Mouse (Mus musculus) bone marrow, adult 2 months (tissue): ENCODE measurements around the gene Ngf. TPM values are rescaled to one million over a fixed set of nuclear protein-coding genes. Genes with fewer than 3 reads are reported as not detected.
A peak's percentile ranks its signal among the peaks of the same experiment; 100 is the strongest.

Experiments
- H3K27ac ChIP-seq: fragments of 200-500 bp; 2 replicates; pipeline ENCODE4 v1.5.1; 2012; ENCODE audit warnings: low read depth, mild to moderate bottlenecking, control low read depth, inconsistent platforms, low read length; ENCODE audit not compliant: control insufficient read depth, poor library complexity, insufficient read depth
- H3K4me1 ChIP-seq: fragments of 200-500 bp; 2 replicates; pipeline ENCODE4 v1.6.1; 2011; ENCODE audit warnings: low read length; ENCODE audit not compliant: control insufficient read depth, insufficient read depth
- H3K4me3 ChIP-seq: fragments of 200-500 bp; replicated peaks from 2 replicates; pipeline ENCODE3; 2011; ENCODE audit warnings: mild to moderate bottlenecking, low read depth, low read length, control low read depth; ENCODE audit not compliant: control insufficient read depth
- CTCF ChIP-seq: fragments of 200-500 bp; IDR thresholded peaks from 2 replicates; pipeline ENCODE4 v1.5.1; 2011; ENCODE audit warnings: low read length, control low read depth; ENCODE audit not compliant: control insufficient read depth, insufficient read depth
- POLR2A ChIP-seq: fragments of 200-500 bp; IDR thresholded peaks from 2 replicates; pipeline ENCODE4 v1.6.1; 2011; ENCODE audit warnings: low read depth, mild to moderate bottlenecking, control low read depth, low read length, borderline replicate concordance; ENCODE audit not compliant: control insufficient read depth
- WGBS: fragments of 180-500 bp; shearing (Covaris S2); methylation state at CpG from one replicate; pipeline ENCODE4 v1.1.7; 2018; 5-methylcytosine and 5-hydroxymethylcytosine counted together
- polyA plus RNA-seq: library from polyadenylated mRNA; stranded (reverse); fragments of >200 nt; gene quantifications from 2 replicates; pipeline ENCODE4 v1.2.4, GENCODE M21; 2011; ENCODE audit warnings: low replicate concordance; ENCODE audit not compliant: missing spikeins, insufficient read depth, insufficient read length

Ngf gene
- polyA plus RNA-seq, 1 experiment = not detected

GRCm38 (mm10) chr3:102466587-102466986 lies 3.1 kb upstream of the Ngf start:
- Histone ChIP-seq H3K4me3 (no peak overlapping the region), H3K27ac (no peak overlapping the region), H3K4me1 (no peaks in the 10 kb centered on the region)
- TF ChIP-seq CTCF = peak; percentile 46
- TF ChIP-seq POLR2A = no peak
- 30% methylated on average over 3 of the region's 3 CpGs for WGBS

- 75% methylated on average over 8 of the region's 8 CpGs for WGBS
- H3K4me1 ChIP-seq = no peaks in the 10 kb centered on the region
- H3K27ac ChIP-seq = no peak overlapping the region
- H3K4me3 ChIP-seq = no peak overlapping the region
- TF ChIP-seq POLR2A (no peak), CTCF (no peak)
Observed at GRCm38 (mm10) chr3:102467121-102467520, 2.6 kb upstream of the Ngf start.

- no peaks in the 10 kb centered on the region for H3K4me1 ChIP-seq
- H3K27ac ChIP-seq = no peak overlapping the region
- H3K4me3 ChIP-seq = no peak overlapping the region
- TF ChIP-seq CTCF (no peak), POLR2A (no peak)
- 55% methylated on average over 5 of the region's 5 CpGs for WGBS
Observed at GRCm38 (mm10) chr3:102471251-102471650, 1.5 kb downstream of the Ngf start.

GRCm38 (mm10) chr3:102471799-102472198 lies 2.1 kb downstream of the Ngf start:
- Histone ChIP-seq H3K4me1 (no peaks in the 10 kb centered on the region), H3K27ac (no peak overlapping the region), H3K4me3 (no peak overlapping the region)
- 56% methylated on average over 5 of the region's 5 CpGs for WGBS
- TF ChIP-seq POLR2A (no peak), CTCF (no peak)

GRCm38 (mm10) chr3:102474275-102475155 lies 4.8 kb downstream of the Ngf start:
- H3K4me3 ChIP-seq = no peak overlapping the region
- TF ChIP-seq CTCF (no peak), POLR2A (no peak)
- WGBS = 68% methylated on average over 15 of the region's 15 CpGs
- no peaks in the 10 kb centered on the region for H3K4me1 ChIP-seq
- no peak overlapping the region for H3K27ac ChIP-seq

- TF ChIP-seq CTCF (no peak), POLR2A (no peak)
- Histone ChIP-seq H3K27ac (no peak overlapping the region), H3K4me3 (no peak overlapping the region), H3K4me1 (no peaks in the 10 kb centered on the region)
- WGBS = 78% methylated on average over 12 of the region's 12 CpGs
Observed at GRCm38 (mm10) chr3:102477917-102478694, 8.4 kb downstream of the Ngf start.

- Histone ChIP-seq H3K4me3 (no peak overlapping the region), H3K4me1 (no peaks in the 10 kb centered on the region), H3K27ac (no peak overlapping the region)
- no peak for TF ChIP-seq POLR2A
- TF ChIP-seq CTCF = no peak
- WGBS = 51% methylated on average over 14 of the region's 14 CpGs
Observed at GRCm38 (mm10) chr3:102490393-102491123, 20.8 kb downstream of the Ngf start.

- WGBS = 76% methylated on average over 7 of the region's 7 CpGs
- H3K4me3 ChIP-seq = no peak overlapping the region
- H3K27ac ChIP-seq = no peak overlapping the region
- no peaks in the 10 kb centered on the region for H3K4me1 ChIP-seq
- no peak for TF ChIP-seq POLR2A
- TF ChIP-seq CTCF = no peak
Observed at GRCm38 (mm10) chr3:102498113-102498512, 28.4 kb downstream of the Ngf start.
